Mouse (Mus musculus) heart, embryonic 16.5 days (tissue): ENCODE data around the gene Arnt. TPM values are rescaled to one million over a fixed set of nuclear protein-coding genes. Genes with fewer than 3 reads are reported as not detected.
"Not testable (repeated sequence)": the region's sequence is repeated elsewhere in the genome, so short reads cannot be mapped to it uniquely, and the experiment has no call there.

ENCODE experiments used
- ATAC-seq: fragments of 200-750 bp; cut with Nextera tagmentation; replicated peaks from 2 replicates; pipeline ENCODE4 v1.8.0; 2017; ENCODE audit warnings: moderate number of reproducible peaks; ENCODE audit not compliant: insufficient read depth, low FRiP score; ENCODE audit errors: extremely low read depth
- H3K27ac ChIP-seq: fragments of 300-500 bp; sonication (generic); 2 replicates; pipeline ENCODE4 v1.5.1; 2014; ENCODE audit warnings: mild to moderate bottlenecking, low read length, control low read depth, moderate library complexity
- H3K27me3 ChIP-seq: fragments of 300-500 bp; sonication (generic); 2 replicates; pipeline ENCODE4 v1.6.1; 2014; ENCODE audit warnings: low read length, mixed read lengths; ENCODE audit not compliant: control insufficient read depth, insufficient read depth
- H3K36me3 ChIP-seq: fragments of 300-500 bp; sonication (generic); 2 replicates; pipeline ENCODE4 v1.6.1; 2014; ENCODE audit not compliant: control insufficient read depth, insufficient read depth
- H3K4me1 ChIP-seq: fragments of 300-500 bp; sonication (generic); 2 replicates; pipeline ENCODE4 v1.6.1; 2014; ENCODE audit warnings: low read length, mixed read lengths; ENCODE audit not compliant: control insufficient read depth, insufficient read depth
- H3K4me2 ChIP-seq: fragments of 300-500 bp; sonication (generic); 2 replicates; pipeline ENCODE4 v1.6.1; 2014; ENCODE audit warnings: low read depth, mild to moderate bottlenecking, control low read depth, low read length
- H3K4me3 ChIP-seq: fragments of 300-500 bp; sonication (generic); 2 replicates; pipeline ENCODE4 v1.5.1; 2014; ENCODE audit warnings: mild to moderate bottlenecking, control low read depth, low read length
- H3K9ac ChIP-seq: fragments of 300-500 bp; sonication (generic); 2 replicates; pipeline ENCODE4 v1.6.1; 2014; ENCODE audit warnings: low read length, control low read depth
- H3K9me3 ChIP-seq: fragments of 300-500 bp; sonication (generic); replicated peaks from 2 replicates; pipeline ENCODE4 v1.6.1; 2016; ENCODE audit warnings: low read length; ENCODE audit not compliant: control insufficient read depth
- WGBS: fragments of 180-500 bp; shearing (Covaris S2); extraction: QIAGEN DNeasy Blood & Tissue Kit; methylation state at CpG from one replicate; pipeline ENCODE4 v1.1.7; 2014; 5-methylcytosine and 5-hydroxymethylcytosine counted together
- polyA plus RNA-seq: library from polyadenylated mRNA; unstranded; fragments of >200 nt; fragmentation: Nextera tagmentation; extraction: Ambion mirVana; gene quantifications from 2 replicates; pipeline ENCODE4 v1.2.1, GENCODE M21; 2015

The Arnt gene
- polyA plus RNA-seq, 1 experiment from 2014 or later: 30.6 TPM

- Histone ChIP-seq H3K9ac (no peak within 1 kb of the TSS), H3K4me3 (no peak within 1 kb of the TSS), H3K27ac (no peak within 1 kb of the TSS), H3K27me3 (no peaks in the 10 kb centered on the region), H3K4me1 (peaks cover 4% of the 10 kb centered on the region), H3K4me2 (no peak within 1 kb of the TSS), H3K9me3 (no peaks in the 10 kb centered on the region), H3K36me3 (no peaks in the 10 kb centered on the region)
- 81% methylated on average over 8 of the region's 8 CpGs for WGBS
- ATAC-seq: no peak
These were observed 92.5 kb downstream of the Arnt start, which contains the start of gene Ctss for GRCm38 (mm10) chr3:95526622-95527211. Gene Ctss, plus strand, starts transcription at chr3:95526786.

GRCm38 (mm10) chr3:95529814-95530213 lies 95.6 kb downstream of the Arnt start:
- no peak overlapping the region for H3K4me2 ChIP-seq
- 80% methylated on average over 6 of the region's 6 CpGs for whole genome bisulfite sequencing
- H3K27ac ChIP-seq: no peak overlapping the region

GRCm38 (mm10) chr3:95531025-95531424 lies 96.8 kb downstream of the Arnt start:
- H3K9ac ChIP-seq: no peak overlapping the region
- no peaks in the 10 kb centered on the region for H3K36me3 ChIP-seq
- H3K9me3 ChIP-seq: no peaks in the 10 kb centered on the region
- H3K4me3 ChIP-seq: no peak overlapping the region
- no peak overlapping the region for H3K27ac ChIP-seq
- WGBS: 96% methylated on average over 1 of the region's 1 CpGs
- H3K4me2 ChIP-seq: no peak overlapping the region
- ATAC-seq: no peak
- no peaks in the 10 kb centered on the region for H3K4me1 ChIP-seq
- H3K27me3 ChIP-seq: no peaks in the 10 kb centered on the region

More at GRCm38 (mm10) chr3:95529814-95530213, 95.6 kb downstream of the Arnt start:
- Histone ChIP-seq H3K9ac (no peak overlapping the region), H3K27me3 (no peaks in the 10 kb centered on the region), H3K36me3 (no peaks in the 10 kb centered on the region), H3K4me1 (no peaks in the 10 kb centered on the region), H3K9me3 (no peaks in the 10 kb centered on the region), H3K4me3 (no peak overlapping the region)
- no peak for ATAC-seq

- no peak for ATAC-seq
- 88% methylated on average over 5 of the region's 5 CpGs for WGBS
- Histone ChIP-seq H3K4me1 (no peaks in the 10 kb centered on the region), H3K9me3 (no peaks in the 10 kb centered on the region), H3K9ac (no peak overlapping the region), H3K27me3 (no peaks in the 10 kb centered on the region), H3K4me3 (no peak overlapping the region), H3K27ac (no peak overlapping the region), H3K36me3 (no peaks in the 10 kb centered on the region), H3K4me2 (no peak overlapping the region)
These were observed 99.2 kb downstream of the Arnt start for GRCm38 (mm10) chr3:95533364-95533763.

GRCm38 (mm10) chr3:95534927-95535326 lies 100.7 kb downstream of the Arnt start:
- 78% methylated on average over 1 of the region's 1 CpGs for WGBS
- Histone ChIP-seq H3K36me3 (no peaks in the 10 kb centered on the region), H3K27me3 (no peaks in the 10 kb centered on the region), H3K4me1 (no peaks in the 10 kb centered on the region), H3K4me3 (no peak overlapping the region), H3K9me3 (no peaks in the 10 kb centered on the region), H3K27ac (no peak overlapping the region), H3K9ac (no peak overlapping the region), H3K4me2 (no peak overlapping the region)
- ATAC-seq: no peak

- Histone ChIP-seq H3K4me1 (no peaks in the 10 kb centered on the region), H3K9me3 (no peaks in the 10 kb centered on the region), H3K4me3 (no peak overlapping the region), H3K36me3 (no peaks in the 10 kb centered on the region), H3K9ac (no peak overlapping the region), H3K4me2 (no peak overlapping the region), H3K27ac (no peak overlapping the region), H3K27me3 (no peaks in the 10 kb centered on the region)
- ATAC-seq: no peak
- 83% methylated on average over 10 of the region's 10 CpGs for WGBS
These were observed 104.7 kb downstream of the Arnt start for GRCm38 (mm10) chr3:95538936-95539335.

DNA sequence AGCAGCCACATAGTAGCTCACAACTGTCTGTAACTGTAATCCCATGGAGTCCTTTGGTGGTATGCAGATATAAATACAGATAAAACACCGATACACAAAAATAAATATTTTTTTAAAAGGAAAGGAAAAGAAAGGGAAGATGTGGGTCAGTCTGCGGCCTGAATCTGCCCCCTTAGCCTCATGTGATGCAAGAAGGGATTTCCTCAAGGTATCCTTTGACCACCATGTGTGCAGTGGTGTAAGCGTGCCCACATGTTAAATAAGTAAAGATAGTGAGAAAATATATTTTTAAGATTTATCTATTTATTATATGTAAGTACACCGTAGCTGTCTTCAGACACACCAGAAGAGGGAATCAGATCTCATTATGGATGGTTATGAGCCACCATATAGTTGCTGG lies 105.6 kb downstream of the Arnt start:
- no peak for ATAC-seq
- WGBS: 86% methylated on average over 4 of the region's 4 CpGs
- Histone ChIP-seq H3K9me3 (no peaks in the 10 kb centered on the region), H3K9ac (no peak overlapping the region), H3K4me1 (no peaks in the 10 kb centered on the region), H3K27me3 (no peaks in the 10 kb centered on the region), H3K36me3 (no peaks in the 10 kb centered on the region), H3K4me2 (no peak overlapping the region), H3K4me3 (no peak overlapping the region), H3K27ac (no peak overlapping the region)

- not testable (repeated sequence) for ATAC-seq, H3K4me2 ChIP-seq, H3K9ac ChIP-seq, H3K4me3 ChIP-seq, H3K4me1 ChIP-seq, H3K36me3 ChIP-seq, H3K27me3 ChIP-seq, H3K9me3 ChIP-seq, H3K27ac ChIP-seq
- 75% methylated on average over 2 of the region's 2 CpGs for WGBS
These were observed 107.0 kb downstream of the Arnt start for GRCm38 (mm10) chr3:95541186-95541585.

GRCm38 (mm10) chr3:95542171-95542570 lies 108.0 kb downstream of the Arnt start:
- no peaks in the 10 kb centered on the region for H3K9me3 ChIP-seq
- H3K9ac ChIP-seq: no peak overlapping the region
- H3K4me1 ChIP-seq: no peaks in the 10 kb centered on the region
- no peak overlapping the region for H3K4me3 ChIP-seq
- H3K27me3 ChIP-seq: no peaks in the 10 kb centered on the region
- no peak for ATAC-seq
- H3K27ac ChIP-seq: no peak overlapping the region
- no peaks in the 10 kb centered on the region for H3K36me3 ChIP-seq
- H3K4me2 ChIP-seq: no peak overlapping the region
